Mouse (Mus musculus): ENCODE results near the gene Rab22a. TPM values are rescaled to one million over a fixed set of nuclear protein-coding genes. Genes with fewer than 3 reads are reported as not detected.

Gene Rab22a
- polyA plus RNA-seq, 1 experiment from 2014 or later: 36.9 TPM

Small RNA genes within 50 kb of the gene (microRNA-seq; reads per million reads assigned to microRNA genes)
- not detected for gene Mir6340

Other genes with a start within 250 kb of the Rab22a start
- not detected in 2 replicates for gene 1700021F07Rik, start 137.2 kb upstream of the Rab22a start, polyA plus RNA-seq (2014; fragmentation: Nextera tagmentation; extraction: Ambion mirVana)
- gene Ankrd60, start 81.4 kb upstream of the Rab22a start, polyA plus RNA-seq (2014; fragmentation: Nextera tagmentation; extraction: Ambion mirVana): not detected in 2 replicates
- gene 1700010B08Rik, start 59.7 kb downstream of the Rab22a start, polyA plus RNA-seq (2014; fragmentation: Nextera tagmentation; extraction: Ambion mirVana): not detected in 2 replicates
- gene Vapb, start 77.8 kb downstream of the Rab22a start, polyA plus RNA-seq (2014; fragmentation: Nextera tagmentation; extraction: Ambion mirVana): 14.8 and 24.3 TPM in 2 replicates

All from midbrain, embryonic 14.5 days (tissue).